Mouse (Mus musculus): ENCODE measurements around the gene Sntg2.

DNA sequence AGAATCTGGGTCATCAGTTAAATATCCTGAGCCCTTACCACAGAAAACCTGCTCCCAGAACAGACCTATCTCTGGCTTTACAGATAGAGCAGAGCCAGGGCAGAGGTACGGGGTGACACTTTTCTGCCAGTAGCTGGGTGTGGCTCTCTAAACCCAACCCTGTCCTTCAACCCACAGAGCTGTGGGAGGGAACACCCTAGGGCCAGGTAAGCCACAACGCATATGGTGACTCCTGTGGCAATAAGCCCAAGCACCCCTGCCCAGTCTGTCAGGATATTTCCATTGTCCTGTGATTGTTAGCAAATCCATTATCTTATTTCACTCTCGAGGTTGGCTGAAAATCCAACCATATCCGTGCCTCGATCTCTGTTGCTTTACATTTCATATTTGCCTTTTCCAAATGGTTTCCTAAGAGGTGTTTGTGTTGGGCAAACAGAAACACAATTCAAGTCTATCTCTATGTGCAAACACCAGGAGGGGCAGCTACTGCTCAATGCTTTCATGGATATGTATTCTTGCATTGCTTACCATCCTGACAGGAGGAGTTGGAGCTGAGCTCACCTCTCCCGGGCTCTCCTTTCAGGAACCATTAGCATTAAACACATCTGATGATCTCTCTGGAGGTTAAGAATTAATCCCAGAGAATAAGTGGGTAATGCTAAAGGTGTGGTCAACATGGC, 156.3 kb downstream of the Sntg2 start:
- TF ChIP-seq ZC3H11A (IDR thresholded peaks at IDR 0.05; ENCODE audit: borderline replicate concordance, low read depth, low read length), result no peak
- no peak for TF ChIP-seq CHD2 (IDR thresholded peaks at IDR 0.05; ENCODE audit: low read depth, low read length)
- no peak for TF ChIP-seq ZNF384 (IDR thresholded peaks at IDR 0.05; ENCODE audit: low read depth, low read length)
- no peak for TF ChIP-seq HCFC1 (IDR thresholded peaks at IDR 0.05; ENCODE audit: borderline replicate concordance, insufficient read depth, low read length)
- no peak for TF ChIP-seq MAFK (IDR thresholded peaks at IDR 0.05; ENCODE audit: insufficient read depth, low read depth, low read length)

All from ES-E14 (cell line).